Mouse (Mus musculus) C2C12 (cell line): Measurements from ENCODE around the gene Shcbp1l. TPM values are rescaled to one million over a fixed set of nuclear protein-coding genes. Genes with fewer than 3 reads are reported as not detected.
A peak's percentile ranks its signal among the peaks of the same experiment; 100 is the strongest.
"Not testable (repeated sequence)": the region's sequence is repeated elsewhere in the genome, so short reads cannot be mapped to it uniquely, and the experiment has no call there.

ENCODE experiments used
- H3K27me3 ChIP-seq: one replicate; pipeline ENCODE4 v1.6.1; 2011; ENCODE audit not compliant: control insufficient read depth, insufficient read depth, insufficient read length
- H3K36me3 ChIP-seq: one replicate; pipeline ENCODE4 v1.6.1; 2011; ENCODE audit not compliant: control insufficient read depth, insufficient read depth
- H3K4me3 ChIP-seq: one replicate; pipeline ENCODE4 v1.5.1; 2011; ENCODE audit warnings: mild to moderate bottlenecking, control low read depth; ENCODE audit not compliant: poor library complexity, insufficient read depth, severe bottlenecking
- H3K79me2 ChIP-seq: one replicate; pipeline ENCODE4 v1.6.1; 2011; ENCODE audit not compliant: control insufficient read depth, insufficient read depth
- H3K79me3 ChIP-seq: one replicate; pipeline ENCODE4 v1.6.1; 2011; ENCODE audit warnings: low read depth, control low read depth
- H3ac ChIP-seq: one replicate; pipeline ENCODE3; 2011; ENCODE audit warnings: low read depth; ENCODE audit not compliant: control insufficient read depth, insufficient read length
- CEBPB ChIP-seq: IDR thresholded peaks from one replicate; pipeline ENCODE4 v1.6.1; 2011; ENCODE audit warnings: low read depth, mild to moderate bottlenecking, control low read depth, moderate library complexity
- CTCF ChIP-seq: IDR thresholded peaks from one replicate; pipeline ENCODE4 v1.5.1; 2011; ENCODE audit not compliant: control insufficient read depth, insufficient read depth, insufficient read length
- FOSL1 ChIP-seq: IDR thresholded peaks from one replicate; pipeline ENCODE4 v1.8.0; 2011; ENCODE audit warnings: mild to moderate bottlenecking, low read length; ENCODE audit not compliant: poor library complexity, insufficient read depth, severe bottlenecking
- MAX ChIP-seq: IDR thresholded peaks from one replicate; pipeline ENCODE4 v1.6.1; 2011; ENCODE audit warnings: mild to moderate bottlenecking, control low read depth
- MYOD1 ChIP-seq: IDR thresholded peaks from one replicate; pipeline ENCODE4 v1.6.1; 2011; ENCODE audit warnings: low read depth; ENCODE audit not compliant: control insufficient read depth, insufficient read length
- MYOG ChIP-seq: IDR thresholded peaks from one replicate; pipeline ENCODE4 v1.6.1; 2011; ENCODE audit not compliant: control insufficient read depth, insufficient read length; ENCODE audit errors: extremely low read depth
- USF1 ChIP-seq: IDR thresholded peaks from one replicate; pipeline ENCODE4 v1.6.1; 2011; ENCODE audit warnings: low read depth, mild to moderate bottlenecking, control low read depth, moderate library complexity
- long read RNA-seq, 2 experiments: library from polyadenylated mRNA; unstranded; transcript quantifications; one replicate each; pipeline ENCODE4 v2.0.0; 2019 to 2020
- polyA plus RNA-seq: library from polyadenylated mRNA; unstranded; fragments of >200 nt; fragmentation: generic; extraction: Trizol; gene quantifications from one replicate; pipeline ENCODE4 v1.2.1, GENCODE M21; 2012; ENCODE audit warnings: missing spikeins

Gene Shcbp1l
- polyA plus RNA-seq: 0.08 TPM
- long read RNA-seq, experiment 1: 0 reads
- long read RNA-seq, experiment 2: 0 reads

- H3K79me3 ChIP-seq: no peaks in the 10 kb centered on the region
- H3K36me3 ChIP-seq: no peaks in the 10 kb centered on the region
- H3K27me3 ChIP-seq: peaks cover 5% of the 10 kb centered on the region
- H3K79me2 ChIP-seq: no peaks in the 10 kb centered on the region
- H3K4me3 ChIP-seq: no peak within 1 kb of the TSS
- no peak for TF ChIP-seq MYOD1
- TF ChIP-seq MYOG: no peak
- no peak for TF ChIP-seq MAX
- no peak for TF ChIP-seq FOSL1
- TF ChIP-seq CEBPB: no peak
- no peak for TF ChIP-seq USF1
- no peak for TF ChIP-seq CTCF
- no peak within 1 kb of the TSS for H3ac ChIP-seq
Observed at GRCm38 (mm10) chr1:153424770-153425584, at the start of gene Shcbp1l. Shcbp1l (plus strand) TSS chr1:153425162.

DNA sequence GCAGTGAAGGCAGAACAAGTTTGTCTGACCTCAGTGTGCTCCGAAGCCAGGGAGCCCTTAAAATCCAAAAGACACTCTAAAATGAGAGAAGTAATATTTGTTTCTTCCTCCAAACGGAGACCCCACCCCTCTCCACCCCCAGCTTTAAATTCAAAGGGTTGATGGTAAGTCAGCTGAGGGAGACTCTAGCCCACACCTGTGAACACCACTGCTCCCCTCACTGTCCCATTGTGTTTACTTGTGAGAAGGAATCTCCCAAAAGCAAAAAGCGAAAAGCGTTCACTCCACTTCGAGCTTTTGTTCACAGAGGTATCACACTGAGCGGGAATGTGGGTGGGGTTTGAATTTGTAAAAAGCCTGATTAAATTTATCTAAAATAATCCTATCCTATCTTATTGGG lies 48.5 kb upstream of the Shcbp1l start:
- TF ChIP-seq MAX (no peak), MYOG (no peak), MYOD1 (no peak), CEBPB (no peak), FOSL1 (no peak), USF1 (no peak), CTCF (no peak)
- Histone ChIP-seq H3ac (no peak overlapping the region), H3K79me2 (no peaks in the 10 kb centered on the region), H3K27me3 (no peaks in the 10 kb centered on the region), H3K4me3 (no peak overlapping the region), H3K79me3 (no peaks in the 10 kb centered on the region), H3K36me3 (no peaks in the 10 kb centered on the region)

GRCm38 (mm10) chr1:153378587-153378986 lies 46.4 kb upstream of the Shcbp1l start:
- Histone ChIP-seq H3K79me3 (no peaks in the 10 kb centered on the region), H3K36me3 (no peaks in the 10 kb centered on the region), H3K79me2 (no peaks in the 10 kb centered on the region), H3K4me3 (no peak overlapping the region), H3ac (no peak overlapping the region), H3K27me3 (no peaks in the 10 kb centered on the region)
- TF ChIP-seq MYOD1 (no peak), MAX (no peak), FOSL1 (no peak), CTCF (no peak), MYOG (no peak), USF1 (peak; percentile 46), CEBPB (no peak)

DNA sequence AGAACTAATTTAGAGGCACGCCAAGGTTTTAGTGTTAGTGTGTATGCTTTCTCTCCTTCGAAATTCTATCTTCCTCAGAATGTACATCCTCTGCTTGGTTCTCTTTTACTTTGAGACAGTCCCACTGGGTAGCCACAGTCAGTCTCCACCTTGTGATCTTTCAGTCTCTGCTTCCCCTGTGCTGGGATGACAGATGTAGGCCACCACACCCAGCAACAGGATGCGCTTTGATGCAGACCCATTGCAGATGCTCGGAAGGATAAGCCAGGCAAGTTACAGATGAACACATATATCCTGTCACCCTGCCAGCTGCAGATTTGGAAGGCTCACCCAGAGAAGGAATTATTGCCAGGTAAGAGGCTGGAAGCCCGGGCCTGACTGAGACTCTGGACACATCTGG lies 45.1 kb upstream of the Shcbp1l start:
- Histone ChIP-seq H3K36me3 (no peaks in the 10 kb centered on the region), H3K27me3 (no peaks in the 10 kb centered on the region), H3K79me3 (no peaks in the 10 kb centered on the region), H3K79me2 (no peaks in the 10 kb centered on the region), H3ac (no peak overlapping the region), H3K4me3 (no peak overlapping the region)
- TF ChIP-seq MYOG (no peak), MAX (no peak), MYOD1 (no peak), USF1 (no peak), FOSL1 (no peak), CTCF (no peak), CEBPB (no peak)

- Histone ChIP-seq H3K27me3 (no peaks in the 10 kb centered on the region), H3K79me3 (no peaks in the 10 kb centered on the region), H3K79me2 (no peaks in the 10 kb centered on the region), H3ac (no peak overlapping the region), H3K36me3 (no peaks in the 10 kb centered on the region), H3K4me3 (no peak overlapping the region)
- TF ChIP-seq CEBPB (no peak), MAX (no peak), FOSL1 (no peak), MYOG (no peak)
Observed at GRCm38 (mm10) chr1:153380746-153381282, 44.1 kb upstream of the Shcbp1l start.

GRCm38 (mm10) chr1:153385081-153385480 lies 39.9 kb upstream of the Shcbp1l start:
- Histone ChIP-seq H3K36me3 (no peaks in the 10 kb centered on the region), H3K4me3 (no peak overlapping the region), H3ac (no peak overlapping the region), H3K27me3 (no peaks in the 10 kb centered on the region), H3K79me3 (no peaks in the 10 kb centered on the region), H3K79me2 (no peaks in the 10 kb centered on the region)
- TF ChIP-seq MYOG (no peak), CEBPB (no peak)

GRCm38 (mm10) chr1:153385661-153386060 lies 39.3 kb upstream of the Shcbp1l start:
- not testable (repeated sequence) for H3K79me3 ChIP-seq, H3K4me3 ChIP-seq, H3K27me3 ChIP-seq, H3K36me3 ChIP-seq, H3K79me2 ChIP-seq, H3ac ChIP-seq
